Mouse (Mus musculus) heart, adult 2 months (tissue): ENCODE measurements around the gene Gm47955. TPM values are rescaled to one million over a fixed set of nuclear protein-coding genes. Genes with fewer than 3 reads are reported as not detected.

ENCODE experiments used
- DNase-seq, 2 experiments: peaks; one replicate each; pipeline ENCODE4 v3.0.0; 2021
- H3K27ac ChIP-seq: fragments of 200-600 bp; 2 replicates; pipeline ENCODE4 v1.8.1; 2022
- H3K27me3 ChIP-seq: fragments of 200-500 bp; 2 replicates; pipeline ENCODE4 v1.6.1; 2012; ENCODE audit warnings: mild to moderate bottlenecking, low read length, inconsistent platforms, mixed read lengths; ENCODE audit not compliant: control insufficient read depth, insufficient read depth
- H3K36me3 ChIP-seq: fragments of 200-500 bp; 2 replicates; pipeline ENCODE4 v1.6.1; 2012; ENCODE audit warnings: low read length, inconsistent platforms; ENCODE audit not compliant: control insufficient read depth, insufficient read depth
- H3K4me1 ChIP-seq: fragments of 200-500 bp; 2 replicates; pipeline ENCODE4 v1.6.1; 2011; ENCODE audit warnings: low read length; ENCODE audit not compliant: control insufficient read depth, insufficient read depth
- H3K4me3 ChIP-seq: fragments of 200-600 bp; 2 replicates; pipeline ENCODE4 v1.8.1; 2022
- H3K79me2 ChIP-seq: fragments of 200-500 bp; replicated peaks from 2 replicates; pipeline ENCODE4 v1.6.1; 2012; ENCODE audit warnings: mild to moderate bottlenecking, inconsistent platforms, low read length, moderate library complexity, mixed read lengths; ENCODE audit not compliant: control insufficient read depth, insufficient read depth
- H3K9ac ChIP-seq: fragments of 200-500 bp; 2 replicates; pipeline ENCODE4 v1.6.1; 2012; ENCODE audit warnings: low read depth, mild to moderate bottlenecking, control low read depth, inconsistent platforms, low read length, mixed read lengths
- CTCF ChIP-seq: fragments of 200-600 bp; IDR thresholded peaks from 2 replicates; pipeline ENCODE4 v1.8.1; 2022; ENCODE audit warnings: antibody characterized with exemption, mild to moderate bottlenecking, moderate library complexity
- EP300 ChIP-seq: fragments of 200-500 bp; IDR thresholded peaks from 2 replicates; pipeline ENCODE4 v1.6.1; 2011; ENCODE audit warnings: low read depth, low read length, control low read depth; ENCODE audit not compliant: insufficient read depth
- POLR2A ChIP-seq: fragments of 200-500 bp; IDR thresholded peaks from 2 replicates; pipeline ENCODE4 v1.6.1; 2011; ENCODE audit warnings: mild to moderate bottlenecking, low read depth, low read length, control low read depth; ENCODE audit not compliant: insufficient read depth
- WGBS: fragments of 180-500 bp; shearing (Covaris S2); methylation state at CpG from one replicate; pipeline ENCODE4 v1.1.7; 2018; 5-methylcytosine and 5-hydroxymethylcytosine counted together
- intact Hi-C: fragments of 180-260 bp; cut with DNase I; formaldehyde crosslinking; loops from one replicate; pipeline ENCODE4 v1.15.1; 2025
- polyA plus RNA-seq: library from polyadenylated mRNA; depleted of rRNA; stranded (reverse); fragments of >200 nt; gene quantifications from 2 replicates; pipeline ENCODE4 v1.2.3, GENCODE M21; 2012; rRNA removed
- total RNA-seq, 2 experiments: library from RNA; stranded (reverse); gene quantifications; 2 replicates each; pipeline ENCODE4 v1.2.3; 2021

Gm47955 gene
- total and polyA plus RNA-seq, 3 experiments = not detected

- no peak overlapping the region for H3K9ac ChIP-seq
- no peak overlapping the region for H3K27ac ChIP-seq
- TF ChIP-seq EP300 (no peak), CTCF (no peak), POLR2A (no peak)
- no peak for DNase-seq
- no peaks in the 10 kb centered on the region for H3K36me3 ChIP-seq
- 53% methylated on average over 8 of the region's 8 CpGs for WGBS
- intact Hi-C loops = no loop called here
- H3K79me2 ChIP-seq = no peaks in the 10 kb centered on the region
- H3K4me1 ChIP-seq = no peaks in the 10 kb centered on the region
- H3K4me3 ChIP-seq = no peak overlapping the region
- H3K27me3 ChIP-seq = no peaks in the 10 kb centered on the region
Measured at GRCm38 (mm10) chr1:83006218-83007179, 46.4 kb downstream of the Gm47955 start.

- H3K9ac ChIP-seq = no peak overlapping the region
- no peak overlapping the region for H3K4me3 ChIP-seq
- no peaks in the 10 kb centered on the region for H3K27me3 ChIP-seq
- 66% methylated on average over 6 of the region's 6 CpGs for WGBS
- TF ChIP-seq POLR2A (no peak), EP300 (no peak), CTCF (no peak)
- no peaks in the 10 kb centered on the region for H3K79me2 ChIP-seq
- no peaks in the 10 kb centered on the region for H3K36me3 ChIP-seq
- intact Hi-C loops = no loop called here
- no peak overlapping the region for H3K27ac ChIP-seq
- H3K4me1 ChIP-seq = no peaks in the 10 kb centered on the region
- DNase-seq = no peak
Measured at GRCm38 (mm10) chr1:83007471-83007870, 47.4 kb downstream of the Gm47955 start.

Other genes with a start within 250 kb of the Gm47955 start
- 100 to 1,000 TPM; 161 to 168 TPM for gene Mff, start 235.4 kb upstream of the Gm47955 start, total RNA-seq
- 74.6 and 167 TPM in 2 replicates for gene Mff, start 235.4 kb upstream of the Gm47955 start, polyA plus RNA-seq
- gene Tm4sf20, start 191.8 kb upstream of the Gm47955 start, total RNA-seq = not detected
- gene Tm4sf20, start 191.8 kb upstream of the Gm47955 start, polyA plus RNA-seq = not detected in 2 replicates
- not detected for gene Gm47791, start 189.0 kb upstream of the Gm47955 start, total RNA-seq
- not detected in 2 replicates for gene Gm47791, start 189.0 kb upstream of the Gm47955 start, polyA plus RNA-seq
- 10 to 100 TPM; 27.9 to 29.8 TPM for gene Agfg1, start 120.8 kb upstream of the Gm47955 start, total RNA-seq
- 28.2 and 47.5 TPM in 2 replicates for gene Agfg1, start 120.8 kb upstream of the Gm47955 start, polyA plus RNA-seq
- gene A030005L19Rik, start 47.0 kb upstream of the Gm47955 start, total RNA-seq = not detected
- 0.53 and 0.76 TPM in 2 replicates for gene A030005L19Rik, start 47.0 kb upstream of the Gm47955 start, polyA plus RNA-seq
- not detected for gene A030014E15Rik, start 35.4 kb upstream of the Gm47955 start, total RNA-seq
- gene A030014E15Rik, start 35.4 kb upstream of the Gm47955 start, polyA plus RNA-seq = not detected in 2 replicates
- gene Gm6217, start 28.9 kb upstream of the Gm47955 start, total RNA-seq = not detected
- not detected in 2 replicates for gene Gm6217, start 28.9 kb upstream of the Gm47955 start, polyA plus RNA-seq
- not detected for gene A030003K21Rik, start 16.9 kb upstream of the Gm47955 start, total RNA-seq
- gene A030003K21Rik, start 16.9 kb upstream of the Gm47955 start, polyA plus RNA-seq = not detected in 2 replicates
- gene Gm7544, start 4.3 kb upstream of the Gm47955 start, total RNA-seq = not detected
- not detected in 2 replicates for gene Gm7544, start 4.3 kb upstream of the Gm47955 start, polyA plus RNA-seq
- gene Gm47959, start 40.3 kb downstream of the Gm47955 start, total RNA-seq = not detected
- not detected in 2 replicates for gene Gm47959, start 40.3 kb downstream of the Gm47955 start, polyA plus RNA-seq
- under 1 TPM; 0.20 to 0.39 TPM for gene Slc19a3, start 78.2 kb downstream of the Gm47955 start, total RNA-seq
- 0.66 and 1.00 TPM in 2 replicates for gene Slc19a3, start 78.2 kb downstream of the Gm47955 start, polyA plus RNA-seq
- not detected for gene Krtap28-10, start 82.2 kb downstream of the Gm47955 start, total RNA-seq
- not detected in 2 replicates for gene Krtap28-10, start 82.2 kb downstream of the Gm47955 start, polyA plus RNA-seq
- gene Gm47969, start 84.6 kb downstream of the Gm47955 start, total RNA-seq = not detected
- gene Gm47969, start 84.6 kb downstream of the Gm47955 start, polyA plus RNA-seq = not detected in 2 replicates
- gene A030005K14Rik, start 99.1 kb downstream of the Gm47955 start, total RNA-seq = not detected
- gene A030005K14Rik, start 99.1 kb downstream of the Gm47955 start, polyA plus RNA-seq = not detected in 2 replicates
- not detected for gene Krtap28-13, start 100.6 kb downstream of the Gm47955 start, total RNA-seq
- not detected in 2 replicates for gene Krtap28-13, start 100.6 kb downstream of the Gm47955 start, polyA plus RNA-seq
- not detected for gene Ccl20, start 156.5 kb downstream of the Gm47955 start, total RNA-seq
- gene Ccl20, start 156.5 kb downstream of the Gm47955 start, polyA plus RNA-seq = 0.20 TPM in 1 of 2 replicates, not detected in the other
- gene Daw1, start 199.5 kb downstream of the Gm47955 start, total RNA-seq = not detected
- gene Daw1, start 199.5 kb downstream of the Gm47955 start, polyA plus RNA-seq = 0.08 TPM in 1 of 2 replicates, not detected in the other